Mouse (Mus musculus) testis, postnatal 10 days (tissue): ENCODE measurements around the gene Kcnh1.

Source experiments
- DNase-seq: peaks from one replicate; pipeline ENCODE4 v3.0.0; 2021; ENCODE audit warnings: low spot score

Gene Kcnh1

GRCm38 (mm10) chr1:192457526-192458206, 267.1 kb downstream of the Kcnh1 start:
- DNase-seq, result peak; percentile 77

GRCm38 (mm10) chr1:192463732-192464131, 273.2 kb downstream of the Kcnh1 start:
- no peak for DNase-seq

GRCm38 (mm10) chr1:192472366-192472765, 281.8 kb downstream of the Kcnh1 start:
- DNase-seq, result no peak

GRCm38 (mm10) chr1:192473134-192473533, 282.6 kb downstream of the Kcnh1 start:
- DNase-seq, result no peak

- DNase-seq, result no peak
These were observed 286.1 kb downstream of the Kcnh1 start for GRCm38 (mm10) chr1:192476704-192477103.

- DNase-seq, result no peak
These were observed 287.0 kb downstream of the Kcnh1 start for GRCm38 (mm10) chr1:192477556-192477955.

- DNase-seq, result no peak
These were observed 287.6 kb downstream of the Kcnh1 start for GRCm38 (mm10) chr1:192478176-192478575.

- DNase-seq, result no peak
These were observed 289.7 kb downstream of the Kcnh1 start for GRCm38 (mm10) chr1:192480072-192480784.

- DNase-seq, result no peak
These were observed 290.9 kb downstream of the Kcnh1 start for GRCm38 (mm10) chr1:192481446-192481845.

GRCm38 (mm10) chr1:192485030-192485429, 294.5 kb downstream of the Kcnh1 start:
- no peak for DNase-seq

- DNase-seq, result no peak
These were observed 297.0 kb downstream of the Kcnh1 start for GRCm38 (mm10) chr1:192487571-192487970.

GRCm38 (mm10) chr1:192489908-192490825, 299.6 kb downstream of the Kcnh1 start:
- DNase-seq, result no peak

- DNase-seq, result no peak
These were observed 306.9 kb downstream of the Kcnh1 start for GRCm38 (mm10) chr1:192497505-192497904.

GRCm38 (mm10) chr1:192502016-192502415, 311.4 kb downstream of the Kcnh1 start:
- no peak for DNase-seq

- no peak for DNase-seq
These were observed 312.3 kb downstream of the Kcnh1 start for GRCm38 (mm10) chr1:192502835-192503234.

- DNase-seq, result no peak
These were observed 313.1 kb downstream of the Kcnh1 start for GRCm38 (mm10) chr1:192503651-192504050.

GRCm38 (mm10) chr1:192512821-192513220, 322.2 kb downstream of the Kcnh1 start:
- DNase-seq, result no peak

GRCm38 (mm10) chr1:192515373-192515772, 324.8 kb downstream of the Kcnh1 start:
- DNase-seq, result no peak

GRCm38 (mm10) chr1:192519713-192520112, 329.1 kb downstream of the Kcnh1 start:
- DNase-seq, result no peak

GRCm38 (mm10) chr1:192520836-192521435, 330.4 kb downstream of the Kcnh1 start:
- DNase-seq, result no peak

GRCm38 (mm10) chr1:192522376-192523178, 332.0 kb downstream of the Kcnh1 start:
- no peak for DNase-seq
